Mouse (Mus musculus): ENCODE results near the gene Nsun4. TPM values are rescaled to one million over a fixed set of nuclear protein-coding genes. Genes with fewer than 3 reads are reported as not detected.

The Nsun4 gene
- polyA plus RNA-seq, 1 experiment from 2014 or later = 34.5 TPM

DNA sequence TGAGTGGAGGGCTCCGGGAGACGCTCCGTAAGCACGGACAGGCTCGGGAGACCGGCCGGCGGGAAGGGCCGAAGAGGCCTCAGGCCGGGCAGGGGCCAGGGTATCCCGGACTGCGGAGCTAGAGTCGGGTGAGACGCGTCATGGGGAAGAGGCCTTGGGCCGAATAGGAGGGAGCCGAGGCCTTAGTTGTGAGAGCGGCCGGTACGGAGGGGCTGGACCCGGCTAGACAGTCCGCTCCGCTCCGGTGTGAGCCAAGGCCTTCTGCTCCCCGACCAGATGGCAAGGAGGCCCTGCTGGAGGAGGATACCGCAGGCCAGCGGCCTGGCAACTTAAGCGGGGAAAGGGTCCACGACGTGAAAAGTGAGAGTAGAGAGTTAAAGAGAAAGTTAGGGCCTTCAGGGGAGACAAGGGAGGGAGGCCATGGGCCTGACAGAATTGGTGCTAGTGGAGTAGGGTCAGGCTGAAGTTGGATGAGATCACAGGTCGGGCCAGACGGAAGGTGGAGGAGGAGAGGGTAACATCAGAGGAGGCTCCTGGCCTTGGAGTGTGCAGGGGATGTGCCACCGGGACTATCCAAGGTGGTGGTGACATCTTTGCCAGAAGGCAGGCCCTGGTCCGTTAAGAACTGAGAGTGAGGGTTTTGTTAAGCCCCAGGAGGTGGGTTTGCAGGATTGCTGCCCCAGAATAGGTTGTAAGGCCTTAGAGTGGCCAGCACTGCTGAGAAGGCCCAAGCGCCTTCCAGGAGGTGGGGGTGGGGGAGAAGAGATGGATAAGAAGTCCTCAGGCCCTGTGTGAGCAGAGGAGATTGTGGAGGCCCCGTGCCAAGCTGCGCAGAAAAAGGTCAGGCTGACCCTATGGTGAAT is 22.9 kb upstream of the Nsun4 start:
- Histone ChIP-seq H3K27ac (ENCODE audit: low read depth, low read length) (peak overlapping the region; percentile 100), H3K36me3 (ENCODE audit: control insufficient read depth, insufficient read depth) (peaks cover 13% of the 10 kb centered on the region), H3K9ac (ENCODE audit: low read depth, low read length) (peak overlapping the region; percentile 93), H3K27me3 (replicated peaks; ENCODE audit: control insufficient read depth, insufficient read depth, low read length) (no peaks in the 10 kb centered on the region), H3K4me1 (replicated peaks; ENCODE audit: control insufficient read depth, insufficient read depth, low read length) (peaks cover 4% of the 10 kb centered on the region), H3K4me3 (ENCODE audit: low read depth, low read length) (peak overlapping the region; percentile 87), H3K9me3 (ENCODE audit: control insufficient read depth) (no peaks in the 10 kb centered on the region), H3K4me2 (replicated peaks; ENCODE audit: low read depth) (peak overlapping the region; percentile 82)
- peak; percentile 3; the same call in 1 of the 2 replicates for ATAC-seq
- WGBS = 2% methylated on average over 37 of the region's 37 CpGs
- no peak for TF ChIP-seq CTCF (IDR thresholded peaks at IDR 0.05; ENCODE audit: low read depth)

DNA sequence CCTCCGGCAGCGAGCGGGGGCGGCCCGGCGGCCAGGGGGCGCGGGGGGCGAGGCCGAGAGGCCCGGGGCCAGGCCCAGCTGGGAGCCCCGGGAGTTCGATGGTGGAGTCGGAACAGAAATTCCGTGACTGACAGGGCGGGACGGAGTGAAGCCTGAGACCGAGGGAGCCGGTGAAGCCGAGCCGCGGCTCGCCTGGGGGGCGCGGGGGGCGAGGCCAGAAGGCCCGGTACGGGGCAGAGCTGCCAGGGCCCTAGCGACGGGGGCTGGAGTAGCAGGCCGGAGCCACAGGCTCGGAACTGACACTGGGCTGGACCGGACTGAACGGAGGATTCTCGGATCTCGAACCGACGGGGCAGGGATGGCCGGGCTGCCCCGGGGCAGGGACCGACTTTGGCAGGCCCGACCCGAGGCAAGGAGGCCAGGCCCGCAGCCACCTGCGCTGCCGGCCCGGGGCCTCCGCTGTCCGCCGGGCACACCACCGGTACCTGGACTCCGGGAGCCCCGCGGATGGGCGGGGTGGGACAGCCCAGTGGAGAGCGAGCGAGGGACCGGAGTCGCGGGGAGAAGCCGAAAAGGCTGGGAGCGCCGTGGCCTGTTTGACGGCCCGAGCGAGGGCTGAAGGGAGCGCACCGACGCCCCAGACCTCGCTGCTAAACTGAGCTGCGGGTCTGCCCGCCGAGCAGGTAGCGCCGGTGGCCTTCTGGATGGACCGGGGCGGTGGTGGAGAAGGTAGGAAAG is 22.1 kb upstream of the Nsun4 start:
- WGBS = under 1% methylated on average over 70 of the region's 77 CpGs
- H3K27me3 ChIP-seq (replicated peaks; ENCODE audit: control insufficient read depth, insufficient read depth, low read length) = no peaks in the 10 kb centered on the region
- H3K27ac ChIP-seq (ENCODE audit: low read depth, low read length) = peak overlapping the region; percentile 100
- H3K4me2 ChIP-seq (replicated peaks; ENCODE audit: low read depth) = peak overlapping the region; percentile 82
- H3K4me1 ChIP-seq (replicated peaks; ENCODE audit: control insufficient read depth, insufficient read depth, low read length) = peaks cover 4% of the 10 kb centered on the region
- peak; percentile 66 for ATAC-seq
- H3K9me3 ChIP-seq (ENCODE audit: control insufficient read depth) = no peaks in the 10 kb centered on the region
- H3K9ac ChIP-seq (ENCODE audit: low read depth, low read length) = peak overlapping the region; percentile 93
- H3K4me3 ChIP-seq (ENCODE audit: low read depth, low read length) = peak overlapping the region; percentile 87
- H3K36me3 ChIP-seq (ENCODE audit: control insufficient read depth, insufficient read depth) = peaks cover 6% of the 10 kb centered on the region
- TF ChIP-seq CTCF (IDR thresholded peaks at IDR 0.05; ENCODE audit: low read depth) = peak; percentile 57

DNA sequence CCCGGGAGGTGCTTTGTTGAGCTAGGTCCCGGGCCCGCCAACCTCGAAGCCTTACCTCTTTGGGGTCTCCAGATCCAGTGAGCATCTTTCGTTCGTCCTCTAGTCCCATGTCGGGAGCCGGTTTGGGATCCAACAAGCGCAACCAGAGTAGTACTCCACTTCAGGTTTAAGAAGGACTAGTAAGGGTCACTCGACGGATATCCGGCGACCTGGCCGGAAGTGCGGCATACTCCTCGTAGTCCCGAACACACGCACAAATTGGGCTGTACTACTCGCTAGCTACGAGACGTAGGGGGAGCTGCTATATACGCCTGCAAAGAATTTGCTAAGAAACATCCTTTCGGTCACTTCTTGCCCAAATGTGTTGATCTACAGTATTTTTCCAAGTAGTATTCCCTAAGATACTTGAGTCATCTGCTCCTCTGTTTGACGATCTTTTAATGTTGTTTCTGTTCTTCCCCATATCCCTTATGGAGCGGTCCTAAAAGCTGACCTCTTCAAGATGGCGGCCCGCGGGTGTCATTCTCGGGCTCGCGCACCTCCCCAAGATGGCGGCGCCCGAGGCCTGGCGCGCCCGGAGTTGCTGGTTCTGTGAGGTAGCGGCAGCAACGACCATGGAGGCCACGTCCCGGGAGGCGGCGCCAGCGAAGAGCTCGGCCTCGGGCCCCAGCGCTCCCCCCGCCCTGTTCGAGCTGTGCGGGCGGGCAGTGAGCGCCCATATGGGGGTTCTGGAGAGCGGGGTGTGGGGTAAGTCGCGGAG is 21.4 kb upstream of the Nsun4 start, which contains the start of the genes Uqcrh and Lrrc41:
Gene Uqcrh, minus strand, starts transcription at position 211 of the 760 bp plus-strand sequence.
Gene Lrrc41, plus strand, starts transcription at position 409 of the 760 bp plus-strand sequence.
- WGBS = under 1% methylated on average over 55 of the region's 55 CpGs
- Histone ChIP-seq H3K27me3 (replicated peaks; ENCODE audit: control insufficient read depth, insufficient read depth, low read length) (no peaks in the 10 kb centered on the region), H3K4me1 (replicated peaks; ENCODE audit: control insufficient read depth, insufficient read depth, low read length) (peaks cover 4% of the 10 kb centered on the region), H3K27ac (ENCODE audit: low read depth, low read length) (peak within 1 kb of the TSS; percentile 100), H3K4me3 (ENCODE audit: low read depth, low read length) (peak within 1 kb of the TSS; percentile 87), H3K4me2 (replicated peaks; ENCODE audit: low read depth) (peak within 1 kb of the TSS; percentile 82), H3K36me3 (ENCODE audit: control insufficient read depth, insufficient read depth) (peaks cover 1% of the 10 kb centered on the region), H3K9me3 (ENCODE audit: control insufficient read depth) (no peaks in the 10 kb centered on the region), H3K9ac (ENCODE audit: low read depth, low read length) (peak within 1 kb of the TSS; percentile 93)
- TF ChIP-seq CTCF (IDR thresholded peaks at IDR 0.05; ENCODE audit: low read depth) = no peak
- ATAC-seq = peak; percentile 92

DNA sequence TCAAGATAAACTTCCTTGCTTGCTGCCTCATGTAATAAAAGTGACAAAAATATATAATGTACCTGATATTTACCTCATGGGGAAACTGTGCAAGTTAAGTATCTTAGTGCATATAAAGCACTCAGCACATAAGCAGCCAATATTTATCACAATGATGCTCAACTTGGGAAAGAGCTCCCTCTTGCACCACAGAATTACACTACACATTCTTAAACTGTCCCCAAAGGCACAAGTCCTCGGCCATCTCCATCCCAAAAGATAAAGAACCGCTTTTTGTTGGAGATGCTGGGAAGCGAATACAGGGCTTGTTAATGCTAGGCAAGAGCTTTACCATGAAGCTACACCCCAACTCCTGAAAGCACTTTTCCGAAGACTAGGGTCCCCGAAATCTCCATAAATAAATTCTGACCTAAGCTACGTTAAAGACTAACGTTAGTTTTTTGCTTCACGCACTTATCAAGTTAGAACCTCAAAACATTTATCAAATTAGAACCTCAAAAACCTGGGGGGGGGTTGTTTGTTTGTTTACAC is 20.5 kb upstream of the Nsun4 start:
- peak overlapping the region; percentile 82 for H3K4me2 ChIP-seq (replicated peaks; ENCODE audit: low read depth)
- H3K36me3 ChIP-seq (ENCODE audit: control insufficient read depth, insufficient read depth) = peaks cover 10% of the 10 kb centered on the region
- peak; percentile 69 for TF ChIP-seq CTCF (IDR thresholded peaks at IDR 0.05; ENCODE audit: low read depth)
- WGBS = under 1% methylated on average over 8 of the region's 8 CpGs
- peaks cover 4% of the 10 kb centered on the region for H3K4me1 ChIP-seq (replicated peaks; ENCODE audit: control insufficient read depth, insufficient read depth, low read length)
- no peak for ATAC-seq
- no peaks in the 10 kb centered on the region for H3K9me3 ChIP-seq (ENCODE audit: control insufficient read depth)
- peak overlapping the region; percentile 86; the same call in 1 of the 2 replicates for H3K27ac ChIP-seq (ENCODE audit: low read depth, low read length)
- H3K4me3 ChIP-seq (ENCODE audit: low read depth, low read length) = peak overlapping the region; percentile 87
- H3K9ac ChIP-seq (ENCODE audit: low read depth, low read length) = peak overlapping the region; percentile 93
- H3K27me3 ChIP-seq (replicated peaks; ENCODE audit: control insufficient read depth, insufficient read depth, low read length) = no peaks in the 10 kb centered on the region

DNA sequence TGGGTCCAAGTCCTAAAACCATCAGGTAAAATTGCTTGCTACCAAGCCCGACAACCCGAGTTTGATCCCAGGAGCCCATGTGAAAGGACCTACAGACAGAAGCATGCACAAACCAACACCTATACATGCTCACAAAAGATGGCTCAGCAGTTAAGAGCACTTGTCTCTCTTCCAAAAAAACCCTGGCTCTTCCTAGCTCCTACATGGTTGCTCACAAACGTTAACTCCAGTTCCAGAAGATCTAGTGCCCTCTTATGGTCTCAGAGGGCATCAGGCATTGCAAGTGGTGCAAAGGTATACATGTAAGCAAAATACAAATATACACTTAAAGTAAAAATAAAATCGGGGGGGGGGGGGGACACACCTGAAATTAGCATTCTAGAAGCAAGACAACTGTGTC is 19.5 kb upstream of the Nsun4 start:
- Histone ChIP-seq H3K9ac (ENCODE audit: low read depth, low read length) (no peak overlapping the region), H3K4me3 (ENCODE audit: low read depth, low read length) (no peak overlapping the region; the same call in 1 of the 2 replicates)
- TF ChIP-seq CTCF (IDR thresholded peaks at IDR 0.05; ENCODE audit: low read depth) = peak; percentile 69

More for the DNA sequence above, 19.5 kb upstream of the Nsun4 start:
- H3K4me2 ChIP-seq (replicated peaks; ENCODE audit: low read depth) = peak overlapping the region; percentile 82
- no peak for ATAC-seq
- H3K27me3 ChIP-seq (replicated peaks; ENCODE audit: control insufficient read depth, insufficient read depth, low read length) = no peaks in the 10 kb centered on the region
- H3K27ac ChIP-seq (ENCODE audit: low read depth, low read length) = no peak overlapping the region
- H3K9me3 ChIP-seq (ENCODE audit: control insufficient read depth) = no peaks in the 10 kb centered on the region
- peaks cover 4% of the 10 kb centered on the region for H3K4me1 ChIP-seq (replicated peaks; ENCODE audit: control insufficient read depth, insufficient read depth, low read length)
- 50% methylated on average over 4 of the region's 4 CpGs for WGBS
- H3K36me3 ChIP-seq (ENCODE audit: control insufficient read depth, insufficient read depth) = peaks cover 20% of the 10 kb centered on the region

Data from intestine, postnatal 0 days (tissue).